Mouse (Mus musculus) cerebellum, adult 8-10 months (tissue): Measurements from ENCODE around the gene Tnr.
A peak's percentile ranks its signal among the peaks of the same experiment; 100 is the strongest.

Source experiments
- DNase-seq: peaks from one replicate; pipeline ENCODE4 v3.0.0; 2022

Tnr gene

DNA sequence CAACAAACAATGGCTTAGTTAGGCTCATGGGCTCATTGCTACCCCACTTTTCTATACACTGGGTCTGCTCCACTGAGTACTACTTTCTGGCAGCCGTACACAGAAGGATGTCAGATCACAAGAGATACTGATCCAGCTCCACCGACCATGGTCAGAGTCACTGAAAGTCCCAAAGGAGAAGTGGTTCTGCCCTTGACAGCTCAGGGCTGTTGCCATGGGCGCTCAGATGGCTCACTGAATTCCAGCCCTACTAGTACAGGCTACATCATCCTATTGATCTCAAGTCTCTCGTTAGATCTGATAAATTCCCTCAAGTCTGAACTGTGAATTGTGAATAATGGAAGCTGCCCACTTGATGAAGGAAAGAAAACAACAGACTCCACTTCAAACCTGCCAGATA is 207.3 kb downstream of the Tnr start:
- no peak for DNase-seq

DNA sequence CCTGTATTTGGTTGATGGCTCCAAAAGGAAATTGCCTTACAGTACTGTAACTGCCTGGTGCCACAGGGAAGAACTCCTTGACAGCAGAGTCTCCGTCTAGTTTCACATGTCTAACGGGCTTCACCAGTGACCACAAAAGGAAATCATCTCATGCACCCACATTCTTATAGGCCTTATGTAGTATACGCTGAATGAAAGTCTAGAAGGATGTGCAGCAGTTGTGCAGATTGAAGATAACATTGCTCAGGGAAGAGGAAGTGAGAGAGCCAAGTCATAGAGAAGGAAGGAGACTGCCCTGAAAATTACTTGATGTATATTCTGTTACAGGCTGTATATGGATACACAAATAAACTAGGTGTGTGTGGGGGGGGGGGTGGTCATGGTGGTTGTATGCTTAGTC is 211.5 kb downstream of the Tnr start:
- no peak for DNase-seq

DNA sequence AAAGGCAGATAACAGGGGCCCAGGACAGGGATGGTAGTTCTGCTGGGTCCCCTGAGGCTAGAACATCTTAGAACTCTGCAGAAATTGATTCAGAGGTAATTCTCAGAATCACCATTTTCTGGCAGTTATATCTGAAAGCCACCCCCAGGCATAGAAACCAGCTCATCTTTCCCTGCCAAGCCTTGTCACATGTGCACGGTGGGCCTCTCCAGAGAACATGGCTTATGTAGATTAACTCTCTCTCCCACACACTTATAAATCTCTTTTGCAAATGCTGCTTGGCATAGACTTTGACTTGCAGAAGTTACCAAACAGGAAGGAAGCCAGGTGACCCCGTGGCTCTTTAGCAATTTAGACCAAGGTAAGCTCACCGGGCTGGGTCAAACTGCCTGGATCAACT is 215.9 kb downstream of the Tnr start:
- DNase-seq: no peak

DNA sequence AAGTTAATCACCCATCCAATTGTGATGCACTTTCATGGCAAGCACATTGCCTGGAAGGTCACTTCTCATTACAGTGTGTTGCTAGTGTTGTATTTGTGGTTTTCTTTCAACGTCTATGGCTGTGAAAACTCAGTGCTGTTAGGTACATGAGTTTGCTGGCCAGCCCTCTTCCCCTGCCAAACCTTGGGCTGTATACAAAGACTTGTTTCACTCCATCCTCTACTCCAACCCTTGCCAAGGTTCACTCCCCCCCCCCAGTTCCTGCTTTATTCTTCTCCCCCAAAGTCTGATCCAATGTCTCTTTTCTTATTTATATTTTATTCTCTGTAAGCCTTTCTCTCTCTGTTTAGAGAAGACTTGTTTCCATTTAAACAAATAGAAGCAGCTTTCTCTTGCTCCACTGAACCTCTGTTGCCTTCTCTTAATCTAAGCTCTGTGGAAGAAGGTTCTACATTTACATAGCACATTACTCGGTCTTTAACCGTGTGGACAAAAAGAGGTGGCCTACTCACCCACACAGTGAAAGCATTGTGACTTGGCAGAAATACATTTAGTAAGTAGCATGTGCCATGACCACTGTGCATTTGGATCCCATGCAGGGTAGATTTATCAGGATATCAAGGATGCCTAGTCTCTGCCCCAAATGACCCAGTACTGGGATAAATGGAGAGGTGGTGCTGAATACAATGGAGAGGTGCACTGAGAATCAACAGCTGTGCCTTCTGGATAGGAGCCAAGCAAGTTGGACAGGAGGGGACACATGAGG is 217.9 kb downstream of the Tnr start:
- no peak for DNase-seq

DNA sequence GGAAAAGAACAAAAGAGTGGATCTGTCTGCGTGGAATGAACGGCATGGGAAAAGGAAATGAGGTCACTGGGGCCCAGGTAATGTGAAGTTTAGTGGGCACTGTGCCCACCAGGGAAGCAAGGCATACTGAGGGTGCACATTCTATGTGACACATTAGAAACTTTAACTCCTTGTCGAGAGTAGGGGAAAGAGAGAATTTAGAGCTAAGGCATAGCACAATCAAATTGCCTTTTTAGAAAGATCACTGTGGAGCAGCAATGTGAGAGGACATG is 218.4 kb downstream of the Tnr start:
- DNase-seq: no peak

DNA sequence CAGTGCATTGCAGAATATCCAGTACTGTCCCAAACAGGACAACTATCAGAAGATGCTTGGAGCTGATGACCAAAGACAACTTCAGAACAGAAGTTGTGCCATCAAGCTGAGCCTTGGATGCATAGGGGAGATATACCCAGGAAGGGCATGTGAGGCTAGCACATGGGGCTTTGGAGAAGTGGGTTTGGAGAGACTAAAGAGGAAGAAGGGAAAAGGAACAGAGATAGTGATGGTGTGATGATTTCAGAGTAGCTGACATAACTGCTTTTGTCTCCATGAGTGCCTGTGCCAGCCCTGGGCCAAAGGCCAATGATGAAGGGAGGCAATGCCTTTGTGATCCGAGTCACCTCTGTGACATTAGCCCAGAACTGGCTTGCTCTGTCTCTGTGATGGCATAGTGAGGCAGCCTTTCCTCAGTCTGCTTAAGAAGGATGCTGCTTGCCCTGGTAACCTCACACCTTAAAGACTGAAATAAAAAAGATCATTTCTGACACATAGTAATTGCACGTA is 220.2 kb downstream of the Tnr start:
- DNase-seq: no peak

DNA sequence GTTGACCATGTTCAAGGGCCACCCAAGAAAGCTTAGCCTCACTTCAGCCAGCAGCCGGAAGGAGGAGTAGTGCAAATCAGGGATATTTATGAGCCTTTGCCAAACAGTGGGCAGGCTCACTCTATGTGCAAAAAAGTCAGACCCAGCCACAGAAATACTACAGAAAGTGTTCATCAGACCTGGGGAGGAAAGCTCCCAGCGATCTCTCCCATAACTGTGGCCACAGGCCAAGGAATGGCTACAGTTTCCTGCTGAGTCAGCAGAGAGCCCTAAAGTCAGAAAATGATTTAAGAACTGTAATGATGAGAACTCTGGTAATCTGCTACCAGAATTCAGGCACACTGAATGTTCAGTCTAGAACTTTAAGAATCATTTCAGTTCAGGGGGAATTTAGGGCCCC is 221.7 kb downstream of the Tnr start:
- no peak for DNase-seq

DNA sequence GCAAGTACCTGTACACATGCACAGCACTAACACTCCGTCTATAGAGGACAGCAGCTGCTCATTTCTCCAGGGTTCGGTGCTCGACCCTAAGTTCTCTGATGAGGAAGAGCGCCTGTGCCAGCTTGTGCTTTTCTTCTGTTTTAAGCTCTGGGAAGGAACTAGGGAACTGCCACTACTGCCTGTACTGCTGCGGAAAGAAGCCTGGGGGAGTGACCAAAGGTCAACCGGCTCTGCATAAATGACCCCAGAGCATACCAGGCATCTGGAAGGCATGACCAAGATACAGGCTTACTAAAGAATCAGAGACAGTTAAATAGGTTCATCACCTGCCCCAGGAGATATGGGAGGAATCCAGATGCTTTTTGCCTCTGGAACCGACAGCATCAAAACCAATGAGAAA is 224.4 kb downstream of the Tnr start:
- DNase-seq: no peak

DNA sequence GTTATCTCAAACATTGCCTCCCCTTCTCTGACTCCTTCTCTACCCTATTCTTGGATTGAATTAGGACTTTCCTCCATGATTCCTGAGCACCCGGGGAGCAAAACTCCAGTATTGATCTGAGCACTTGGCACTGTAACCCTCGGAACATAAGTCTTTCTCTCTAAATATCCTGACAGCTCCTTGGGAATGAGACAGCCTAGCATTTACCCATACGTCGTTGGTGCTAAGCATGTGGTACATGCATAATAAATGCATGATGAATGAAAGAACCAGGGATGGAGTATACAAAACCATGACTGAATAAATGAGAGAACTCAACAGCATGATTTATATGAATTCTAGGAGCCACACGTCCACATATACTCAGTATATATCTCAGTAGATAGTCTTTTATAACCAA is 226.8 kb downstream of the Tnr start:
- DNase-seq: no peak

DNA sequence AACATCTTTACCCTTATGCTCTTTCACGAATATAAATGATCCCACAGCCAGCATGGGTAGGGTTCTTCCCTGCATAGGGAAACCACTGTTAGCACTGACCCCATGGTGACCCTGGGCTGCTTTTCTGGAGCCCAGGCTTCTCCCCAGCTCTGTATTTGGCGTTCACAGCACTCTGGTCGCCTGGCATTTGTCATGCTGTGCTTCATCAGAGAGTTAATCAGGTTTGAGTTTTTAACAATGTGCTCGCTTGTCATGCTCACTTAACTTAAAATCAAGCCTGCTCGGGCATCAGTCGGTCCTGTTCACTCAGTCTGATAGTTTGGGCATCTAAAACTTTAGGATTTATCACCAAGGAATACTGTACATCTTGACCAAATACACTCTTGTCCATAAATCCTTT is 227.3 kb downstream of the Tnr start:
- no peak for DNase-seq

DNA sequence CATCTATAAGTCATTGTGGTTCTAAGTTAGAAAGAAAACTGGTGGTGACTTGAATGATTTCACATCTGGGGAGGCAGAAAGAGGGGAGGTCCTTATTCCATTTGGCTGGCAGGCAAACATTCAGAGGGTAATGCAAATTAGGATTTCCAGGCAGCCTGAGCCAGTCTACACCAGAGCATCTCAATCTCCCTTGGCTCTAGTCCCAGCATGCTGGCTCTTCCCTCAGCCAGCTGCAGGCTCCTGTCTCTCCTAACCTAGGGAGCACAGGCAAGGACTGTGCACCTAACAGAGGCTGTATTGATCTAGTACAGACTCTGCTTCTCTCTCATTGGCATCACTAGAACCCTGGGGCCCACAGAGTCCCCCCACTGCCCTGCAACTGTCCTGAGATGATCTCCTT is 237.4 kb downstream of the Tnr start:
- DNase-seq: no peak

DNA sequence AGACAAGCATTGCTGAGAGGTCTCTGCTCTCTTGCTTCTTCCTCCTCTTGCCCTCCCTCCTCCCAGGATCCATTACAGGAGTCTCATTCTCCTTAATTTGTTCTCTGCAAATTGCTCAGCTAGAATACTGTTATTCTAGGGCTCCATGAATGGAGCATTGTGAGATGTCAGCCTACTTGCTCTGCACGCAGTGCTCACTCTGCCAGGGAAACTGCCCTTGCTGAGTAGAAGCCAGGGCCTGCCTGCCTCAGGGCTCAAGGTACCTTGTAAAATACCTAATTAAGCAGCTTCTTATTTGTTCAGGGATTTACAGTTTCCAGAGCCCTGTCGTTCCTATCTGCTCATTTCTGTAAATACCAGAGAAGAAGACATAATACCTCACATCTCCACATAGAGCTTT is 240.3 kb downstream of the Tnr start:
- no peak for DNase-seq

DNA sequence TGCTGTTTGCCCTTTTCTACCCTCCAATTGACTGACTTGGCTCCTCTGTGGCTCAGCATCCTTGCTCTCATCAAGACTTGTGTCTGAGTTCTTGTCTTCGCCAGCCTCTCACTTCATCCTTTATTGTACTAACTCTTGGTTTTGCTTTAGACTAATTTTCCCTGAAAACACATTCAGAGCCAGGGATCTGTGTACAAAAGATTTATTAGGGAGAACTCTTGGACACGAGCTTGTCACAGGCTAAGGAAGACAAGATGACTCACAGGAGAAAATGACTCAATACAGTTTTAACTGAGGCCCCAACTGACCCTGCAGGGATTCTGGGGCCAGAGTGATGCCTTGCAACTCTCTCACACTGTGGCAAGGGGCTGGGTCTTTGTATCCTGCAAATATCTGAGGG is 241.3 kb downstream of the Tnr start:
- no peak for DNase-seq

DNA sequence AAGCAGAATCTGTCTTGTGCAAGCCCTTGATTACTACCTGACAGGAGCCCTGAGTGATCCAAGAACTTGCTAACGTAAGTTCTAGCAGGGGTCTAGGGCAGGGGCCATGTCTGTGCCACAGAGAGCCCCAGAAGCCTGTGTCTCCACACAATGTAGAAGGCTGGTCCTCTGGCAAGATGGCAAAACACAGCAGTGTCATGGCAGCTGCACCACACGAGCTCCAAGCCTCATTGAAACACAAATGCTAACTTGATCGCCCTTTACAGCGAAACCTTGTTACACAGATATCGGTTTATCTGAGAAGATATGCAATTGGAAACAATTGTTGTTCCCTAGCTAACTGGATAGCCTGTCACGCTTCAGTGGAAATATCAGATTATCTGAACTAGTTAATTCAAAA is 246.4 kb downstream of the Tnr start:
- no peak for DNase-seq

DNA sequence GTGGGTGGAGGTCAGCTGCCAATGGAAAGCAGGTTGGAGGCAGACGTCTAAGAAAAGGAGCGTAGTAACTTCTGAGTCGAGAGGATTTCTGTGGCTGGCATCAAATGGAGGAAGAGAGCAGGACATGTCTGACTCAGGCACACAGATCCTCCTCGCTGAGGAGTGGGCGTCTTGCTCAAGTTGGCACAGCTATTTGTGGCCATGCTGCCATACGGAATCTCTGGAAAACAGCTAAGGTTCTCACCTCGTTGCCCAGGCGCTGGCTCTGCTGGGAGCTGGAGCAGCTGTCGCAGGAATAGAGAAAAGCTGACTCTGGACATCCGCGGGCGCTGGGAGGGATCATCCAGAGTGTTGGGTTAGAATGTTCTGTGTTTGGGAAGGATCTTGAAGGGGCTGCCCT is 250.1 kb downstream of the Tnr start:
- DNase-seq: no peak

DNA sequence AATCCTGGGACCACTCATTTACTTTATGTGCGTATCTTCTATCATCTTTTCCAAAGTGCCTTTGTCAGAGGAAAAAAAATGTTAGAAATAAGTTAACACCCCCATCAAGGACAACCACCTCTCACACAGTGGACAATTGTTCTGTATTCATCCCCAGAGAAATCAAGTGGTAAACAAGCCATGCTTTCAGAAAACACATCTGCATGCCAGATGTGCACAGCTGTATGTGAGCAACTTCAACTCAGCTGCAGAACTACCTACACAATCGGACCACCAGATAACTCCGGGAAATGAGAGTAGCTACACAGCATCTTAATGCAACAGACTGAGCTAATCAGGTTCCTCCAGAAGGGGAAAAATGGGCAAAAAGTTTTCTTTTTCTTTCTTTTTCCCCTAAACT is 251.6 kb downstream of the Tnr start:
- DNase-seq: no peak

DNA sequence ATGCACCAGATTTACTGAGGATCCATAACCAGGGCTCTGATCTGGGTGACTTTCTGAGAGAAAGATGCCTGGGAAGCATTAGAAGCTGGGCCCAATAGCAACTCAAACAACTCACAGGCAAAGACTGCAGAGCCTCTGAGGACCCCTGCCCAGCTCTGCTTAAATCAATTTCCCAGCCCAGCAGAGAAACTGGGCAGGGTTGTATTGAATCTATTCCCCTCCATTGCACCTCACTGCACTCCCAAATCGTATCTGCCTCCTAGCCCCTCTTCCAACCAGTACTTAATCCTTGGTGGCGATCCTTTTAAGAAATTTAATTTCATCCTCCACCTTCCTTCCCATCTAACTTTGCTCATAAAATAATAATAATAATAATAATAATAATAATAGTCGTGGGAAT is 253.5 kb downstream of the Tnr start:
- DNase-seq: no peak

DNA sequence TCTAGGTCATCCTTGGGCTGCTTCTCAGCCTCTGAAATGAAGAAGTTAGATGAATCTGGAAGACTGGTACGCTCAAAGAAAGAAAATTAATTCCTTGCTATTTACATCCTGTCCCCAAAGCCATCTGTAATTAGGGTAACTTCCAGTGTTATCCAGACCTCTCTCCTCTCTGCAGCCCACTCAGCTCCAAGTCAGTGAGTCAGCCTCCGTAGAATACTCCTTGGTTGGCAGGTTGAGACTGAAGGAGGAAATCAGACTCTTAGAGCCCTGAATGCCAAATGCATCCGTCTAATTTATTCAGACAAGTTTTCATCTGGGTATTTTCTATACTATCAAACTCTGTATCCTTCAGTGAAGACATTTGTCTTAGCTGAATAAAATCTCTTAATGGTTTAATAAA is 255.9 kb downstream of the Tnr start:
- DNase-seq: no peak

DNA sequence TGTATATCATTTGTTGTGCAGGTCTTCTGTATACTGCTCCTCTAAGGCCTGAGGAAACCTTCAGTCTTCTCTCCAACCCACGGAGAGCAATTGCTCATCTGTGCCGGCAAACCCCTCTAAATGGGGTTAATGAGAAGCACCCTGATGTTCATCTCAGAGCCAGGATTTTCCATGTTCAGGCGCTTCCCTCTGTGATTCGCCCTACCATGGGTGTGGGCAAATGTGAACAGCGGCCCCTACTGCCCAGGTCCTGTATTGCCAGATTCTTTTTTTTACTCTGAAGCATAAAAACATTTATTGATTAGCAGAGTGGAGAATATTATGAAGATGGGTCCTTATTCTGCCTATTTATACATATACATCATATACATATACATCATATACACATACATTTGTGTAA is 260.3 kb downstream of the Tnr start:
- DNase-seq: peak; percentile 71

DNA sequence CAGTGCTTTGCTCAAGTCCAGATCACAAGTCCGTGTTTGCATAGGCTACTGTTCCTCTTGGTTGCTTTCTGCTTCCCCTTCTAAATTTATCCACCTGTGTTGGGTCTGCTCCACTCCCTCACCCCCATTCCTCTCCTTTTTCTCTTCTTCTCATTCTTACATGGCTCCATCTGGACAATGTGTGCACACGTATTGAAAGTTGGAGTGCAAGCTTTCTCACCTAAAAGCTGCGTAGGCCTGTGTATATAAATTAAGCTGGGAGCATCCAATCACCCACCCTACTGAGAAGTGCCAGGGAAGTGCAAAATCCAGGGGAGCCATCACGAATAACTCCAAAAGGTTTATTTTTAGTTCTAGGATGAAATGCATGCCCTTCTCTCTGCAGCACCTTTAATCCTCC is 264.7 kb downstream of the Tnr start:
- DNase-seq: no peak

DNA sequence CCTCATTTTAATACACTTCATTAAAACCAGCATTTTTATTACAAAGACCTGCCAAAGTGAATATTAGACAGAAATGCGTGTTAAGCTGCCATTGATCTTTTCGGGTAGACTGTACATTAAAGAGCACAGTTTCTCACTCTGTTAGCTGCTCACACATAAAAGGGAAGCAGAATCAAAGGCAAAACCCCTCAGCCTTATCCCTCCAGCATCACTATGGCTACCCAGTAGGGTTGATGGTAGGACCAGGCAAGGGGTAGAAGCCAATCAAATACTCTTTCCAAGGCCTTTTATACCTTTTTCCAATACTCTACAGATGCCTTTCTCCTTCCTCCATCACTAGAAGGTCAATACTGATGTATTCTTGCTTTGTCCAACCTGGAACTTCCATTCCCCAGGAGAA is 269.0 kb downstream of the Tnr start:
- no peak for DNase-seq

DNA sequence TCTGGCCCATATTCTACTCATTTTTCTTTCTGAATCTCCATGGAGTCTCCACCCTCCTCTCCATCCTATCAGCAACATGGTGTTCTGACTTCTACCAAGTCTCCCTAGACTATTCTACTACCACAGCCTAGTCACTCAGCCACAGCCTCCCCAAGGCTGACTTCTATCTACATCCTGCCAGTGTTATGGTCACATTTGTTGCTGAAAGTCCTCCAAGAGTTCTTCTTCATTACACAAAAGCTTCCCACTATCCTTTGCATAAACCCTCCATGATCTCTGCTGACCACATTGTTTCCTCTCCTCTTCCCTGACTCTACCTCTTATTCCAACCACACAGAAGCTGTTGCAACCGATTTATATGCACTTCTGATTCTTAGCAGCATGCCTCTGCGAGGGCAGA is 272.5 kb downstream of the Tnr start:
- DNase-seq: no peak

DNA sequence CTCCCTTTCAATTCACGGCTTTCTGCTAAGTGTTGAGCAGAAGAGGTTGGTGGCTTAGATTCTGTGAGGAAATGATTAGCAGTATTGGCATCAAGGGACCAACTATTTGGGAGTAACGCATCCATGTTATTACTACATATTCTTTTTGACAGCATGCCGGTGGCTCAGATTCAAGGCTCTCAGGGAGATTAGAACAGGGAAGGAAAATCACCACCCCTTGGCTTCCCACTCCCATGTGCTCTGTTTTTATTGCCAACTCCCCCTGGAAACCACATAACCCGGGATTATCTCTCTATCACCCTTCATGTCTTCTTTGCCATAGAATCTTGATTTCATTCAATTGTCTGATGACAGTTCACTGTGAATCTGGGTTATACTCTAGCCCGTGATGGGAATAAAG is 276.8 kb downstream of the Tnr start:
- no peak for DNase-seq

DNA sequence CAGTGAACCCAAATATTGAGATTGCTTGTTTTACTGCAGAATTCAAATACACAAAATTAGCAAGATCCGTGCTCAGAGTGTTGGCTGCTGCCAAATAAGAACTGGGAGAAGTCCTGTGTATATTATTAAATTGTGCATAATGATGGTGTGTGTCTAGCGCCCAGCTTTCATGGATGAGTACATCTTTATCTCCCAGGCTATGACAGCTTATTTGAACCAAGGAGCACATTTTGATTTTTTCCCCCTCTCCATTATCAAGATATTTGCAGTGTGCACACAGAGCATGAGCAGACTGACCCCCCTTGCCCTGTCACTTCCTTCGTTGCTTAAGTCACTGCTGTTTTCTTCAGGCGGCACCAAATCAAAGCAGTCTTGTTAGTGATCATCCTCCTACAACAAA is 278.2 kb downstream of the Tnr start:
- DNase-seq: no peak

DNA sequence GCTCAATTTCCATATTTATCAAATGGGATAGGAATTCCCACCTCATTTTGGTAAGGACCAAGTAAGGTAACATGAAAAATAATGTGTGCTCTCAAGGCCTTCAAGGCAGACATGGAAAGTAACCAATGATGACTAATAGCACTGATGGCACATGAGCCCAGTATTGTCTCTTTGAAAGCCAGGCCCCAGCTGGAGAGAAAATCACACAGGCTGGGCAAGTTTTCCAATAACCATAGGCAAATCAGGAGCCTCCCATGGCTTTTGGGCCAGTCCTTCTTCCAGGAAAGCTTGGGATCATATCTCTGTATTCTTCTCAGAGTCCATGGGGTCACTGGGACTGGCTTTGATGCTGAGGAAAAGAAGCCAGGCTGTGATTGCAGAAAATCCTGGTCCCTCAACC is 280.1 kb downstream of the Tnr start:
- DNase-seq: no peak

DNA sequence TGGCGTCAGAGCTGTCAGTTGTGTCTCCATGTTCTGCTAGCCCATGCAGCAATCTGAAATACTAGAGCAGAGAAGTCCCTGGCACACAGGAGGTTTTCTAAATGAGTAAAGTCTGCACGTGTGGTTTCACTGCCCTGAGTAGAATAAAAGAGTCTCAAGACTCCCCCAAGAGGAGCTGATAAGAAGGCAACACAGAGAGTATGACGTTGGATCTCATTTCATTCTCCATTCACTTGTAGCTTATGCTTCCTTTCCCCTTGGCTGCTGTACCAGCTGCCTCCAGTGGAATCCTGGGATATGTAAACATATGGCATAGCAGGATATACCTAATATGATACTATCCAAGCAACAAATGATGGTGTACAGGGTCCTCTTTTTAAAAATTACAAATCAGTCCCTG is 285.9 kb downstream of the Tnr start:
- no peak for DNase-seq
